Mouse (Mus musculus) gastrocnemius, postnatal 25 days (tissue): ENCODE measurements at regions not wholly inside any gene's neighbourhood (a gene's known extent, or its start where the extent isn't known, plus 50 kb on each side); places are given as distances from the start of the nearest gene placed in this dataset.

Source experiments
- DNase-seq: peaks from one replicate; pipeline ENCODE4 v3.0.0; 2022

GRCm38 (mm10) chr14:106052585-106053551 is 53.1 kb upstream of the Trim52 start:
- no peak for DNase-seq
